Mouse (Mus musculus) forebrain, postnatal 0 days (tissue): Measurements from ENCODE around the gene Barx1. TPM values are rescaled to one million over a fixed set of nuclear protein-coding genes. Genes with fewer than 3 reads are reported as not detected.
A peak's percentile ranks its signal among the peaks of the same experiment; 100 is the strongest.

Source experiments
- ATAC-seq: fragments of 200-750 bp; cut with Nextera tagmentation; 2 replicates; pipeline ENCODE4 v1.8.0; 2017; ENCODE audit warnings: mild to moderate bottlenecking, moderate library complexity
- DNase-seq: peaks from one replicate; pipeline ENCODE4 v3.0.0-alpha.2; 2015
- H3K27ac ChIP-seq: fragments of 300-500 bp; sonication (generic); 2 replicates; pipeline ENCODE4 v1.5.1; 2014; ENCODE audit warnings: low read depth, mild to moderate bottlenecking, antibody characterized with exemption, low read length, moderate library complexity, mixed read lengths
- H3K27me3 ChIP-seq: fragments of 300-500 bp; sonication (generic); 2 replicates; pipeline ENCODE4 v1.6.1; 2014; ENCODE audit warnings: mild to moderate bottlenecking, low read length, mixed read lengths; ENCODE audit not compliant: insufficient read depth
- H3K36me3 ChIP-seq: fragments of 300-500 bp; sonication (generic); 2 replicates; pipeline ENCODE4 v1.6.1; 2014; ENCODE audit warnings: mild to moderate bottlenecking, moderate library complexity; ENCODE audit not compliant: insufficient read depth
- H3K4me1 ChIP-seq: fragments of 300-500 bp; sonication (generic); 2 replicates; pipeline ENCODE4 v1.6.1; 2014; ENCODE audit warnings: antibody characterized with exemption; ENCODE audit not compliant: insufficient read depth
- H3K4me2 ChIP-seq: fragments of 300-500 bp; sonication (generic); 2 replicates; pipeline ENCODE4 v1.6.1; 2014; ENCODE audit warnings: low read depth, mild to moderate bottlenecking, moderate library complexity
- H3K4me3 ChIP-seq: fragments of 300-500 bp; sonication (generic); 2 replicates; pipeline ENCODE4 v1.5.1; 2014; ENCODE audit warnings: low read depth, low read length, mixed read lengths
- H3K9ac ChIP-seq: fragments of 300-500 bp; sonication (generic); 2 replicates; pipeline ENCODE4 v1.6.1; 2014; ENCODE audit warnings: mild to moderate bottlenecking
- H3K9me3 ChIP-seq: fragments of 300-500 bp; sonication (generic); 2 replicates; pipeline ENCODE4 v1.6.1; 2016; ENCODE audit warnings: low read length
- CTCF ChIP-seq: sonication (generic); IDR thresholded peaks from 2 replicates; pipeline ENCODE4 v1.5.1; 2016; ENCODE audit warnings: antibody characterized with exemption, control low read depth, low read depth
- WGBS: fragments of 180-500 bp; shearing (Covaris S2); extraction: QIAGEN DNeasy Blood & Tissue Kit; methylation state at CpG from one replicate; pipeline ENCODE4 v1.1.7; 2014; 5-methylcytosine and 5-hydroxymethylcytosine counted together
- polyA plus RNA-seq: library from polyadenylated mRNA; unstranded; fragments of >200 nt; fragmentation: Nextera tagmentation; extraction: Ambion mirVana; gene quantifications from 2 replicates; pipeline ENCODE4 v1.2.1, GENCODE M21; 2015
- total RNA-seq: library from RNA; depleted of rRNA; stranded (reverse); fragments of >200 nt; gene quantifications from 2 replicates; pipeline ENCODE4 v1.2.3, GENCODE M21; 2014

The Barx1 gene
- total and polyA plus RNA-seq, 2 experiments from 2014 or later, result not detected

DNA sequence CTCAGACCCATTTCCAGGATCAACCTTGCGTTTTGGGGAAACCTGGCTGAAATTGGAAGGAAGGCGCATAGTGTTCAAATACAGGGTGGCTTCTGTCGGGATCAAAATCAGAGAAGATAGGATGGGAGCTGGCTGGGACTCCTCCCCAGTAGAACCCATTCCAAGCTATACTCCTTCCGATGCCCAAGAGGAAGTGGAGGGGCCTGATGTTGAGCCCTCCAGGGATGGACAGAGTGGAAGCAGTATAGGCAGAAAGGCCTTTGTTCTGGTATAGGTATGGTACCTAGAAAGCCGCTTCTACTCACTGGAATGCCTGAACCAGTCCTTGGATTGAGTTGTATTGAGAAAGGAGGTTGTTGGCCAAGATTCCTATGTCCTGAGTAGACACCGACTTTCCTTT lies 2.1 kb upstream of the Barx1 start:
- no peaks in the 10 kb centered on the region for H3K4me1 ChIP-seq
- no peak overlapping the region for H3K4me3 ChIP-seq
- H3K9me3 ChIP-seq, result no peaks in the 10 kb centered on the region
- peaks cover 75% of the 10 kb centered on the region for H3K27me3 ChIP-seq
- no peak overlapping the region for H3K4me2 ChIP-seq
- H3K27ac ChIP-seq, result no peak overlapping the region
- no peak overlapping the region for H3K9ac ChIP-seq
- DNase-seq (no peak), ATAC-seq (no peak)
- WGBS, result 11% methylated on average over 6 of the region's 6 CpGs
- TF ChIP-seq CTCF, result no peak
- no peaks in the 10 kb centered on the region for H3K36me3 ChIP-seq

DNA sequence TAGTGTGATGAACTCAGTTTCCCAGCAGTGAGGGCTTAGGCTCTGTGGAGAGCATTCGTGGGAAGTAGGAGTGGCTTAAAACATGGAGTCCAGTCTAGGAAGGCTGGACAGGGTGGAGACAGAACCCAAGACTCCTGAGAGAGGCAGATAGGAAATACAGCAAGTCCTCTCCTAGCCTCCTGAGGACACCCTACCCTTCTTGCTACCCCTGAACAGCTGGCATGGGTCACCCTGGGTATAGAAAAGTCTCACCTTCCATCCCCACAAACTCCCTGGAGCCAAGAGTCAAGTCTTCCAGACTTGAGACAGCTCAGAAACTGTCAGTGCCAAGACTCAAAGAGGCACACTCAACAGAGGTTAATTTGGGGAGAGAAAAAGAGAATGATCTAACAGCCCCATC lies 1.2 kb upstream of the Barx1 start:
- H3K36me3 ChIP-seq, result no peaks in the 10 kb centered on the region

DNA sequence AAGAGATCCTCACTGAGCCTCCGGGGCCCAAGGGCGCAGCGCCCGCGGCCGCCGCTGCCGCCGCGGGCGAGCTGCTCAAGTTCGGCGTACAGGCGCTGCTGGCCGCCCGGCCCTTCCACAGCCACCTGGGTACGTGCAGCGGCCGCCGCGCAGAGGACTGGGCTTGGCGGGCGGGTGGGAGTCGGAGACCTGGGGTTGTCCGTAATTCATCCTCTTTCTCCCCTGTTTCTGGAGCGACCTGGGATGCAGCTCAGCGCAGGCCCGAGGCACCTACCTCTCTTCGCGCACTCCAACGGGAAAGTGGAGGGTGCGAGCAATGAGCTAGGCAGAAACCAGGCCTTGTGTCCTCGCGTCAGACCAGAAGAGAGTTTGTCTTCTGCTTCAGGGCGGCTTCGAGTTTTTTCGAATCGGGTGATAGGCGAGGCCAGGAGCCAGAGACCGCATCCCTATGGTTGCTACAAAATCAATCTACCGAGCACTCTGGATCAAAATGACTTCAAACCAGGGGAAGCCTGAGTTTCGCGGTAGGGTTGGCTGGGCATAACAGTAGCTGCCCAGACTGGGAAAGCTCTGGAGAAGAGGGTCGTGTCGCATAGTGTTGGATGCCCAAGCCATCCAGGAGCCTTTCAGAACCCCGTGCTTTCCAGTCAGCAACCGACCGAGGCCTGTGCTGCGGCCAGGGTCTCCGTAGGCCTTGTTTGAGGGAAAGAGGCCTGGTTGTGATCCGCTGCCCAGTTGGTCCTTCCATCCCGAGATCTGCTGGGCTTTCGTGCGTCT lies 601 bp downstream of the Barx1 start:
- DNase-seq (peak; percentile 34), ATAC-seq (no peak)
- H3K4me2 ChIP-seq, result peak overlapping the region; percentile 53
- no peaks in the 10 kb centered on the region for H3K4me1 ChIP-seq
- peaks cover 76% of the 10 kb centered on the region for H3K27me3 ChIP-seq
- WGBS, result 8% methylated on average over 54 of the region's 54 CpGs
- peak overlapping the region; percentile 30 for H3K4me3 ChIP-seq
- H3K9me3 ChIP-seq, result no peaks in the 10 kb centered on the region
- H3K36me3 ChIP-seq, result no peaks in the 10 kb centered on the region
- H3K9ac ChIP-seq, result no peak overlapping the region
- no peak for TF ChIP-seq CTCF
- no peak overlapping the region for H3K27ac ChIP-seq

More for the DNA sequence above, 1.2 kb upstream of the Barx1 start:
- TF ChIP-seq CTCF, result no peak
- ATAC-seq (no peak), DNase-seq (no peak)
- Histone ChIP-seq H3K9me3 (no peaks in the 10 kb centered on the region), H3K4me1 (no peaks in the 10 kb centered on the region), H3K27ac (no peak overlapping the region), H3K4me2 (no peak overlapping the region), H3K4me3 (no peak overlapping the region), H3K9ac (no peak overlapping the region), H3K27me3 (peaks cover 76% of the 10 kb centered on the region)
- 6% methylated on average over 1 of the region's 1 CpGs for WGBS

DNA sequence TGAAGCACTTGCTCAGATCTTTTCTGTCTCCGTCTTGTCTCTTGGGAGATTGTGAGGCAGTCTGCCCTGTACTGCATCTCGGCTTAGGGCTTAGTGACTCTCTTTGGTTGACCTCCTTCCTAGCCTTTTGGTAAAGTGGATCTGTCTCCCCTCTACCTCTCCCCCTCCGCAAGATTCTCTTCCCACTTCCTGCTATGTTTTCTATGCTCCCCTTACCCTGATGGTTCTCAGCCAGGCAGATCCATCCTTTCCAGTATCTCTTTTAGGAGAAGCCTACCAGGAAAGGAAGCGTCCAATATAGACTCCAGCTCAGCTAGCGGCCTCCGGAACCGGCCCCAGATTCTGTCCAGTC lies 1.2 kb downstream of the Barx1 start:
- peak; percentile 39 for DNase-seq
- Histone ChIP-seq H3K27me3 (peaks cover 75% of the 10 kb centered on the region), H3K4me3 (no peak overlapping the region), H3K9ac (no peak overlapping the region), H3K27ac (no peak overlapping the region), H3K9me3 (no peaks in the 10 kb centered on the region), H3K4me1 (no peaks in the 10 kb centered on the region), H3K36me3 (no peaks in the 10 kb centered on the region), H3K4me2 (no peak overlapping the region)
- 27% methylated on average over 7 of the region's 7 CpGs for WGBS
- ATAC-seq, result no peak
- no peak for TF ChIP-seq CTCF

DNA sequence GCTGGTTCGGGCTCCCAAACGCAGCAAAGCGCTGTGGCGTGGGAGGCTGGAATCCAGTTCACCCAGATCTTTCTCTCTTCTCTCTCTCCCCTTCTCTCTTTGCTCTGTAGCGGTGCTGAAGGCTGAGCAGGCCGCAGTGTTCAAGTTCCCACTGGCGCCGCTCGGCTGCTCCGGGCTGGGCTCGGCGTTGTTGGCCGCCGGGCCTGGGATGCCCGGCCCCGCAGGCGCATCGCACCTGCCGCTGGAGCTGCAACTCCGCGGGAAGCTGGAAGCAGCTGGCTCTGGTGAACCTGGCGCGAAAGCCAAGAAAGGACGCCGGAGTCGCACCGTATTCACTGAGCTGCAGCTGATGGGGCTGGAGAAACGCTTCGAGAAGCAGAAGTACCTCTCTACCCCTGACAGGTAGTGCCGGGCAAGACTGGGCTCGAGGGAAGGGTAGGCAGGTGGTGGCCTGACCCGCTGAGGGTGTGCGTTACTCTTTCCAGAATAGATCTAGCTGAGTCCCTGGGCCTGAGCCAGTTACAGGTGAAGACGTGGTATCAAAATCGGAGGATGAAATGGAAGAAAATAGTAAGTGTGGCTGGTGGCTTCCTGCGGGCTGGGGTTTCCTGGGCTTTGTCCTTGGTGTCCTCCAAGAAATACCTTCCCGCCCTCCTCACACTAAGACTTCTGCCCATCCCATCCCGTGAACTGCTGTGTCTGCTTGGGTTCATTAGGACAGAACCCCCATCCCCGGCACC lies 2.3 kb downstream of the Barx1 start:
- Histone ChIP-seq H3K4me1 (no peaks in the 10 kb centered on the region), H3K4me2 (no peak overlapping the region), H3K27ac (no peak overlapping the region), H3K9ac (no peak overlapping the region), H3K9me3 (no peaks in the 10 kb centered on the region), H3K27me3 (peaks cover 77% of the 10 kb centered on the region), H3K36me3 (no peaks in the 10 kb centered on the region), H3K4me3 (no peak overlapping the region)
- 2% methylated on average over 39 of the region's 39 CpGs for WGBS
- no peak for TF ChIP-seq CTCF
- ATAC-seq (no peak), DNase-seq (peak; percentile 42)

DNA sequence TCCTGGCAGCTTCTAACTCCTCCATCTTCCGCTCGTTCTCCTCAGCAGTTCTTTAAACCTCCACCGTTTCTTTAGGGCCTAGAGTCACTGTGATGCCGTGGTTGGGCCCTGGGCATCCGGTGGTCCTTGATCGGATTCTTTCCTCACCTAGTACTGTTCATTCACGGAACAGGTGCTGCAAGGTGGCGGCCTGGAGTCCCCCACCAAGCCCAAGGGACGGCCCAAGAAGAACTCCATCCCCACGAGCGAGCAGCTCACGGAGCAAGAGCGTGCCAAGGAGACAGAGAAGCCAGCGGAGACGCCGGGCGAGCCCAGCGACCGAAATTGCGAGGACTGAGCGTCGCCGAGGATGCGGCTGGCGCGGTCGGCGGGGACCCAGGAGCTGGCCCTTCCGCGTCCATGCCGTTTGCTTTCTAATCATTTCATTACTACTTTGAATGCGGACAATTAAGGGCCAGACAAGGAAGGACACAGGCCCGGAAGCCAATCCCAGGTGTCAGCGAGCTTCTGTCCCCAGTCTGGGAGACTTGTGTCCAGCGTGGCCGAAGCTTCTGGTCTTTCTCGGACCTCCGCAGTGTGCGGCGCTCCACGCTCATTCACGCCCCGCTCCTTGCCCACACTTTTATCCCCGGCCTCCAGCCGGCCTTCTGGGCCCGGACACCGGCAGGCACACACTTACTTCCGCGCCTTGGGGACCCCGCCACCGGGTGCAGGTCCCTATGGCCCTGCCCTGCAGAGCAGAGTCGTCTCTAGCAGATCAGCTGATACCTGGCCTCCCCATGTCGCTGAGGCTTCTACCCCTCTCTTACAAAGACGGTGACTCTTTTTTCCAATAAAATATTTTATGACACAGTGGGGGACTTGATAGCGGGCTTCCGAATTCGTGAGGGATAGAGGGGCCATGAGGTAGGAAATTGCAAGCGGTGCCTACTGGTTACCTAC lies 3.1 kb downstream of the Barx1 start:
- H3K4me3 ChIP-seq, result no peak overlapping the region
- WGBS, result 4% methylated on average over 58 of the region's 58 CpGs
- TF ChIP-seq CTCF, result no peak
- DNase-seq (peak; percentile 26), ATAC-seq (no peak)
- no peaks in the 10 kb centered on the region for H3K4me1 ChIP-seq
- H3K27ac ChIP-seq, result no peak overlapping the region
- H3K9me3 ChIP-seq, result no peaks in the 10 kb centered on the region
- H3K27me3 ChIP-seq, result peaks cover 77% of the 10 kb centered on the region
- no peak overlapping the region for H3K4me2 ChIP-seq
- no peaks in the 10 kb centered on the region for H3K36me3 ChIP-seq
- H3K9ac ChIP-seq, result no peak overlapping the region
